Mouse (Mus musculus): ENCODE data around the gene Men1.
A peak's percentile ranks its signal among the peaks of the same experiment; 100 is the strongest.

Men1 gene

DNA sequence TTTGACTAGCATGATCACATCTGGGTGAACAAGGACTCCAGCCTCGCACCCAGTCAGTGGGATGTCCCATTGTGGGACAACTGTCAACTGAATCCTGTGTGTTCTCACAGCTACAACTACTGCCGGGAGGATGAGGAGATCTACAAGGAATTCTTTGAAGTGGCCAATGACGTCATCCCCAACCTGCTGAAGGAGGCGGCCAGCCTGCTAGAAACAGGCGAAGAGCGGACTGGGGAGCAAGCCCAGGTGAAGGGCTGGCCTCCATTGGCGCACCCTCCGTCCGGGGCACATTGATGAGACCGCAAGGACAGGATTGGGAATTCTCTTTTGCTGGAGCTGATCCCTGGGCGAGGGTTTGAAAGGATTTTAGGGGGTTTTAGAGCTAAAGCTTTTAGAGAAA is 3.9 kb downstream of the Men1 start:
- no peak for DNase-seq (ENCODE audit: low read depth, low spot score)

DNA sequence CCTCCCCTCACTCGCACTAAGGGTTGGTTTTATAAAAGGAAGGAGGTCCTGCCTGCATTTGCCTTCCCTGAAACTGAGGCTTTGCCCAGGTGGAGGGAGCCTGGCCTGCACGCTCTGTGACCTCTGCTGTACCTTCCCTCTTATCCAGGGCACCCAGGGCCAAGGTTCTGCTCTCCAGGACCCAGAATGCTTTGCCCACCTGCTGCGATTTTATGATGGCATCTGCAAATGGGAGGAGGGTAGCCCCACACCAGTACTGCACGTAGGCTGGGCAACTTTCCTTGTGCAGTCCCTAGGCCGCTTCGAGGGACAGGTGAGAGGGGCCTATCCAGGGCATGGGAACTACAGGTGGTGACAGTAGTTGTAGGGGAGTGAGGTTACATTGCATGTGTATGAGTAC is 4.4 kb downstream of the Men1 start:
- no peak for DNase-seq (ENCODE audit: low read depth, low spot score)

DNA sequence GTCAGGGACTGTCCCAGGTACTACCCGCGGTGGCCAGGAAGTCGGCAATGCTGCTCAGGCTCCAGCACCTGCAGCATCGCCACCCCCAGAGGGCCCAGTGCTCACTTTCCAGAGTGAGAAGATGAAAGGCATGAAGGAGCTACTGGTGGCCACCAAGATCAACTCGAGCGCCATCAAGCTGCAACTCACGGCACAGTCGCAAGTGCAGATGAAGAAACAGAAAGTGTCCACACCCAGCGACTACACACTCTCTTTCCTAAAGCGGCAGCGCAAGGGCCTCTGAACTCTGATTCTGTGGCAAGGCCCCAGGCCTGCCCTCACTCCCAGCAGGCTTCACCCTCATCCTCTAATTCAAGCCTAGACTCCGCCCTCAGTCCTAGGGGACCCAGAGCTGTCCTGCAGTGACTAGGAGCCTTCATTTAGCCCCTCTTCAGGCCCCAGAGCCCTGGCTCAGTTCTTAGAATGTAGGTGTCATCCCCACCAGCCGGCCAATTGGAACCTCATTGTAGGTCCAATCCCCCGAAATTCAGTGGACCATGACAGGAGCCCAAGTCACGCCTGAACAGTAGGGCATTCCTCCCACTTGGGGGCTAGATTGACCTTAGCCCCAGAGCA is 5.2 kb downstream of the Men1 start:
- DNase-seq (ENCODE audit: low read depth, low spot score): no peak

DNA sequence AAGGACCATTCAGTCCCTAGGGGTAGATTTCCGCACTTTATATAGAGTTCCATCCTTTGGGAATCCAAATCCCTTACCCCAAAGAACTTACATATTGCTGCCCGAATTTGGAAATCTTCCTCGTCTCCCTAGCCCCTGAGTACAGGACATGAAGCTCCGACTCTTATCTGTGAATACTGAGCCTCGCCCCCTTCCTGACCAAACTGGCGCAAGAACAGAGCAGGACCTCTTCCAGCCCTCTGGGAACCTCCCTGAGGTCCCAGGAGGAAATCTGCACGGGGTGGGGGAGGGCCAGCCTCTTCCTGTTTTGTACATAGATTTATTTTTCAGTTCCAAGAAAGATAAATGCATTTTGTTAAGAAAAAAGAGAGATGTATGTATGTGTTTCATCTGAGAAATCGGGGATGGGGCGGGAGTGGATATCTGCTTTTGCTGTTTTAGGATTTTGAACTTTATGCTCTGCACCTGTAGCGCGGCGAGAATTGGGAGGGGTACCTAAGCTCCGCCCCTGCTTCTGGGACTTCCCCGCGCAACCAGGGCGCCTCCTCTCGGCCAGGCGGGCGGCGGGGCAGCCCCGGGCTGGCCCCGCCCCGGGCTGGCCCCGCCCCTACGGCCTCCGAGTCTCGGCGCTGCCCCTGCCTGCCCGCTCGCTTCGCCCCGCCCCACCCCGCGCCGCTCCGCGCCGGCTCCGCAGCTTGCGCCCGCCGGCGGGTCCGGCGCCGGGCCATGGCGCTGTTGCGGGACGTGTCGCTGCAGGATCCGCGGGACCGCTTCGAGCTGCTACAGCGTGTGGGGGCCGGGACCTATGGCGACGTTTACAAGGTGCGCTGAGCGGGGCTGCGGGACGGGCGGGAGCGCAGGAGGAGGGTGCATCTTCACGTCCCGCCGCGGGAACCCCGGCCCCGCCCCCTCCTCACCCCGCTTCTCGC is 6.0 kb downstream of the Men1 start, which contains the start of gene Map4k2:
Gene Map4k2 (plus strand): TSS at position 612 of the 929 bp plus-strand sequence.
- DNase-seq (ENCODE audit: low read depth, low spot score): no peak

DNA sequence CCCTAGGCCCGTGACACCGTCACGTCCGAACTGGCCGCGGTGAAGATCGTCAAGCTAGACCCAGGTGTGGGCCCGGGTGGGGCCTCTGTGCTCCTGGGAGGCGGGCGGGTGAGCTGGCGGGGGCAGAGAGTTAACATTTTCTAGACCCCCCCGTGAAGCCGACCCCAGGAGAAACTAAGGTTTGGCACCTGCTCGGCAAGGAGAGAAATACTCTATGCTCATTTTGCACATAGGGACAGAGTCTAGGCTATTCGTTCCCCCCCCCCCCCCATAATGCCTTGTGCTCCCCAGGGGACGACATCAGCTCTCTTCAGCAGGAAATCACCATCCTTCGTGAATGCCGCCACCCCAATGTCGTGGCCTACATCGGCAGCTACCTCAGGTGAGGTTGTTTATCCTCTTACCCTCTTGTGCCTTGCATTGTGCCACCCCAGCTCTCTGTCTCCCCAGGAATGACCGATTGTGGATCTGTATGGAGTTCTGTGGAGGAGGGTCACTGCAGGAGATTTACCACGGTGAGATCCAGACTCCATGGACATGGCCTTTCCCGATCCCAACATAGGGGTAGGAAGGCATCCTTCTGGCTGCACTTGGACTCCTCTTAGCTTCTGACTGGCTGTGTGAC is 6.8 kb downstream of the Men1 start:
- DNase-seq (ENCODE audit: low read depth, low spot score): no peak

DNA sequence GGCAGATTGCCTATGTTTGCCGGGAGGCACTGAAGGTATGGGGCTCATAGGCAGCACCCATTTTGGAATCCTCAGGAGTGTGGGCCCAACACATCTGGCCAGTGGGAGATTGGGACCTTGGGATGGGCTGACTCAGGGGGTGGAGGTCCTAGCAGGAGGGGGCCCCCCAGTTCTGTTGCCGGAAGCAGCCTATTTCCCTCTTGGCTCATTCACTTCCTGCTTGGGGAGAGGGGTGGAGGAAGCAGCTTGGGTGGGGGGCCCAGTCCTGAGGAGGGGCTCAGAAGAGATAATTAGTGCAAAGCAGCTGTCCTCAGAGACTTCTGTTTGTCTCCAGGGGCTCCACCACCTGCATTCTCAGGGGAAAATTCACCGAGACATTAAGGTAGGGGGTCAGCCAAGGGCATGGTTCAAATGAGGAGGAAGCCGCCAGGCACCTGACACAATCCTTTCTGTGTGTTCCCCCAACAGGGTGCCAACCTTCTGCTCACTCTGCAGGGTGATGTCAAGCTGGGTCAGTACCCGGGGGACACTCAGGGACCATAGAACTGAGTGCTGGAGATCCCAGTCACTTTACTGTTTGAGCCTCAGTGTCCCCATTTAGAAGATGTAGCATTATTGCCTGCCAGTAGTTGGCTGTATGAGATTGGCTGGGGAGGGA is 7.6 kb downstream of the Men1 start:
- DNase-seq (ENCODE audit: low read depth, low spot score): no peak

DNA sequence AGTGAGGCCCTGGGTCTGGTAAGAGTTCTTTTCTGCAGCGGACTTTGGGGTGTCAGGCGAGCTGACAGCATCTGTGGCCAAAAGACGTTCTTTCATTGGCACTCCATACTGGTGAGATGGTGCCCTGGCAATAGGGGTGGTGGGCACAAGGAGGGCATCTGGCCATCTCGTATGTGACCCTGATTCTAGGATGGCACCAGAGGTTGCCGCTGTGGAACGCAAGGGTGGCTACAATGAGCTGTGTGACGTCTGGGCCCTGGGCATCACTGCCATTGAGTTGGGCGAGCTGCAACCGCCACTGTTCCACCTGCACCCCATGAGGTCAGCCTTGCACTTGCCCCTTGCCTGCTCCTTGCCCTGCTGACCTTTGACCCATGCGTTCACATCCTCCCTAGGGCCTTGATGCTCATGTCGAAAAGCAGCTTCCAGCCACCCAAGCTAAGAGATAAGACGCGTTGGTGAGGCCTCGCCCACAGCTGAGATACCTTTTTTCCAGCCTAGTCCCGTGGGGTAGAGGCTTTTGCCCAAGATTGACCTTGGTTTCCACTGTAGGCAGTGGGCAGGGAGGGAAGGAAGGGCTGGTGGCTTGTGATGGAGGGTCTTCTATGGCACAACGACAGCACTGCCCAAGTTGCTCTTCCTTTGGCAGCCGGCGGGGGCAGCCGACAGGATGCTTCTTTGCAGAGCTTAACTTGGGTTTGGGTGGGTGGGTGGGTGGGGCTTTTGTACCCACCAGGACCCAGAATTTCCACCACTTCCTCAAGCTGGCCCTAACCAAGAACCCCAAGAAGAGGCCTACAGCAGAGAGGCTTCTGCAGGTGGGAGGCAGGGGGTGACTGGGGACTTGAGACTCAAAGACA is 8.5 kb downstream of the Men1 start:
- no peak for DNase-seq (ENCODE audit: low read depth, low spot score)

DNA sequence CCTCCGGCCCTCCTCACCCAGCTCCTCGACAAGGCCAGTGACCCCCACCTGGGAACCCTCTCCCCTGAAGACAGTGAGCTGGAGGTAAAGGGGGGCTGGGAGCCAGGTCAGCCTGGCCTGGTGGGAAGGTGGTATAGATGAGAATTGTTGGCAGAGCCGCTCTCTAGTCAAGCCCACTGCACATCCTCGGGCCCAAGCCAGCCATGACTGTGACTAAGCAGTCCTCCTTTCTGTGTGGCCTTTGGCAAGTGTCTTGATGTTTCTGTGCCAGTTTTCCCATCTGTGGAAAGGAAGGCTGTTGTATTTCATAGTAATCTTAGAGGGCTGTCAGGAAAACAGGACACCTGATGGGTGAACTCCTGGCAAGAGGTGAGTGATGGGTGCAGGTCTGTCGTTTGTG is 9.2 kb downstream of the Men1 start:
- DNase-seq (ENCODE audit: low read depth, low spot score): no peak

DNA sequence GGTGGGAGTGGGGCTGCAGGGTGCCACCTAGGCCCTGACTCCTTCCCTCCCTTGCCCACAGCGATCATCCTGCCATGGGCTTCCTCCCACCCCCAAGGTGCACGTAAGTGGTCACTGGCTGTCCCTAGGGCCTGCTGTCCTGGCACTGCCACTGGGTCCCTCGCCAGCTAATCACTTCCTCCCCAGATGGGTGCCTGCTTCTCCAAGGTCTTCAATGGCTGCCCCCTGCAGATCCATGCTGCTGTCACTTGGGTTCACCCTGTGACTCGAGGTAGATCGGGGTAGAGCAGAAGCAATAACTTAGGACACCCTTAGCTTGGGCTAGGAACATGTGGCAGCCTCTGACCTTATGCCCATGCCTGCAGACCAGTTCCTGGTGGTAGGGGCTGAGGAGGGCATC is 11.2 kb downstream of the Men1 start:
- no peak for DNase-seq (ENCODE audit: low read depth, low spot score)

DNA sequence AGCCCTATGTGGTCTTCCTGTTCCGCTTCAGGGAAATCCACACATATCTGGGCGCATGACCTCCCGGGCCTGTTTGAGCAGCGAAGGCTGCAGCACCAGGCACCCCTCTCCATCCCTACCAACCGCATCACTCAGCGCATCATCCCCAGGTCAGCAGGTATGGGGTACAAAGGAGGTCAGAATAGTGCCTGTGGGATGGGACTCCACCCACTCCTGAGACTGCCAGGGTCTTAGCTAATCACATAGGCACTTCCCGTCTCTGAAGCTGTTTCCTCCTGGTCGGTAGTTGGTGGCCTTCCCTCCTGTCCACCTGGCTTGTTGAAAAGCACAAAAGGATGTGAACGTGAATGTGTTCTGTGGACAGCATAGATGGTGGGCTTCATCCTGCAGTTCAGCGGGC is 11.9 kb downstream of the Men1 start:
- DNase-seq (ENCODE audit: low read depth, low spot score): no peak

DNA sequence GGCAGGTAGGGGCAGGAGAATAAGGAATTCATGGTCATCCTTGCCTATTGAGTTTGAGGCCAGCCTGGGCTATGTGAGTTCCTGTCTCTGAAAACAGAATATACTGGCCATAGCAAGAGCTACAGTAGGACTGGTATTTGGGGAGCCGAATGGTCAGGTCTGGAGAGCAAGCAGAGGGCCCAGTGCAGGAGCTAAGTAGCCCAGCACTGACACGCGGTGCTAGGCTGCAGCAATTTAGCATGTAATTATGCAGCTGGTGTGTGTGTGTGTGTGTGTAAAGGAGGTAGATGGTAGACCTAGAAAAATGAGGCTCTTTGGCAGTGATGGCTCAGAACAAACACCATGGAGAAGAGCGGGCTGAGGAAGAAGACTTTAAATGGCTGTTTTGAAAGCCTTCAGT is 12.8 kb downstream of the Men1 start:
- DNase-seq (ENCODE audit: low read depth, low spot score): no peak

DNA sequence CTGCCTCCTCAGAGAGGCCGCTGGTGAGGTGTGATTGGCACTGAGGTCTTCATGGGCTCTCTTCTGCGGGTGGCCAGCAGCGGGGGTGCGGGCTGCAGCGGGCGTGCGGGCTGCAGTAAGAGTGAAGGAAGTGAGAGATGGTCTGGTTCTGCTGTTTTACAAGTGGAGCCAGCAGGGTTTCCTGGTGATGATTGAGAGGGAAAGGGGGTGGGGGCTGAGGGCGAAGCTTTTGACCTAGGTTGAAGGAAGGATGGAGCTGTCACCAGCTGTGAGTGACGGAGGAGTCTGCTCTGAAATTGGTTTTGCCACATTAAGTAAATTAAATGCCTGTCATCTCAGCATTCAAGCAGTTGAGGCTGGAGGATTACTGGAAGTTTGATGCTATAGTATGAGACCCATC is 13.9 kb downstream of the Men1 start:
- DNase-seq (ENCODE audit: low read depth, low spot score): no peak

DNA sequence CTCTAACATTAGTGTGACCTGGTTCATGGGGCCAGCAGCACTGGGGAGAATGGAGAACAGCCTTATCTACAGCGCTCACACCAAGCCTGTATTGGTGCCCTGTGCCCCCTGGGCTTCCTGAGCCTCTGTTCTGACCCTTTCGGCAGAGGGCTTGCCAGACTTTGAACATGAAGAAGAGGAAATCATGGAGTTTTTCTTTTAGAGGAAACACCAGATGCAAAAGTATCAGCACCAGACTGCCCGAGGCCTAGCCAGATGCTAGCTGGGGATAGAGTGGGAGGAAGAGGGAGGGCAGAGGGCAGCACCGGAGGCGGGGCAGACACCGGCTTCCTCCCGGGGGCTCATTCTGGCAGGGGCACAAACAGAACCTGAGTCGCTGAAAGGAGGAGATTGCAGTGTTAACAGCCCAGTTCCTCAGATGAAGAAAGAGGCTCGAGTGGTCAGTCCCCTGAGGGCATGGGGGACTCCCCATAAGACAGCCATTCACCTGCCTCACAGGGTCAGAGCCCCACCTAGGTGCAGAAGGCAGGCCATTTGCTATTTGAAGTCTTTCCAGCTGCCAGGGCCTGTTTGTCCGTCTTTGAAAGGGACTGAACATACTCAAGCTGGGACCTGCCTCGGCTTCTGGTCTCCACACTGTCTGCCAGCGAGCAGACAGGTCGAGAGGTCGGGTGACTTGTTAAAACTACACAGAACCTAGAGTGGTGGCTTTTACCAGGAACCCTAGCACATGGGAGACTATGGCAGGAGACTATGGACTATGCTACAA is 14.6 kb downstream of the Men1 start:
- DNase-seq (ENCODE audit: low read depth, low spot score): no peak

DNA sequence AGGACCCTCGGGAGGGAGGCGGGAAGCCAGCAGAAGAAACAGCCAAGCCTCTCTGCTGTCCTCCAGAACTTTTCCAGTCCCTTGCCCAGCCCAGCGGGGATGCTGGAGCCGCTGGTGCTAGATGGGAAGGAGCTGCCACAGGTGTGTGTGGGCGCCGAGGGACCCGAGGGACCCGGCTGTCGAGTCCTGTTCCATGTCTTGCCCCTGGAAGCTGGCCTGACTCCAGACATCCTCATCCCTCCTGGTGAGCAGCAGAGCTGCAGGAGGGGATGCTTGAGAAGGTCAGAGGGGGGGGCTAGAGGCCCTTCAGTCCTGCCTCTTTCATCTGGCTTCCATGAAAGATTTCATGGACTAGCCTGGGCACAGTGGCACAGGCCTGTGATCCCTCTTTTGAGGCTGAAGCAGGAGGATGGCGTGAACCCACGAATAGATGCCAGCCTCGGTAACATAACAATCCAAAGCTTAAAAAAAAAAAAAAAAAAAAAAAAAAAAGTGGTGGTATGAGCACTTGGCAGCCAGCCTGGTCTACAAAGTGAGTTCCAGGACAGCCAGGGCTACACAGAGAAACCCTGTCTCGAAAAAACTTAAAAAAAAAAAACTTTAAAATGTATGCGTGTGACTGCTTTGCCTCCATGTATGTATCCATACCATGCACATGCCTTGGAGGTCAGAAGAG is 16.8 kb downstream of the Men1 start:
- no peak for DNase-seq (ENCODE audit: low read depth, low spot score)

DNA sequence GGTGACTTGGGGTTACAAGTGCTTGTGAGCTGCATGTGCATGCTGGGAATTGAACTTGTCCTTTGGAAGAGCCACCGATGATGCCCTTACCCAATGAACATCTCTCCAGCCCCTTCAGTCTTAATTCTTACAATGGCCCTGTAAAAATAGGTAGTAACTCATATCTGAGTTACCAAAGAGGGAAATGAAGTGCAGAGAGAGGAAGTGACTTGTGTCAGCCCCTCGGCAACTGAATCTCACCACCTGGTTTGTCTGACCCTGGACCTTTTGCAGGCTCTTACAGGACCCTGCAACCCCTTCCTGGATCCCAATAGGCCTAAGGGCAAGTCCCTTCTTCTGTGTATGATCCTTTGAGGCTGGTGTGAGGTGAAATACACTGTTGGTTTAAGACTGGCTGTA is 17.3 kb downstream of the Men1 start:
- DNase-seq (ENCODE audit: low read depth, low spot score): no peak

DNA sequence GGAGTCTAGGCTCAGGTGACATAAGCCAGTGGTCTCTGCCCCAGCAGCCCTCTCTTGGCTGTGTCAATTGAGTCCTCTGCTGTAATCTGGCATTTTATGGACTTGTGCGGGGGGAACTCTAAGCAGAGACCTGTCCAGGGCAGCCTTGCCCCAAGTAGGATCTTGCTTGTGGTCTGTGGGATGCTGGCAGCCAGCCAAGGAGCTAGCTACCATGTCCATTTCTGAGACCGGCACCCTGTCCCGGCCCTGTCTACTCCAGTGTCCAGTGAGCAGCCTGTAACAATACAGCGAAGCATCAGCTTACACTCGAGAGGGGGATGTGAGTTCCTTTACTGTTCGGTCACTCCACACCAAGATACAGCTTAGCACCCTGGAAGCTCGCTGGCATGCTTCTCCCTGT is 19.3 kb downstream of the Men1 start:
- DNase-seq (ENCODE audit: low read depth, low spot score): no peak

DNA sequence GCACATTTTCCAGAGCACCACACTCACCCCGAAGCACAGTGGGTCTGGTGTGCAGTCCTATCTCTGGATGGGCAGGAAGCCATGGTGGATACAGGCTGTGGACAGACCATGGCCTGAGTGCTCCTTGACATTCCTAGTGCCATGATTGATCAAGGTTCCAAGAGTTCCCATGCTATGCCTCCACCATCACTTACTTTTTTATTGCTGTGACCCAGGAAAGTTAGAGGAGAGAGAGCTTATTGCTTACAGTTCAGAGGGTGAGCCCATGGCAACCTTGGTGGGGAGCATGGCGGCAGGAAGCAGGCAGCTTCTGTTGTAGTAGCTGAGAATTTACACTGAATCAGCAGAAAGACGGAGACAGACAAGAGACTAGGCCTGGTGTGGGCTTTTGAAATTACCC is 26.5 kb downstream of the Men1 start:
- no peak for DNase-seq (ENCODE audit: low read depth, low spot score)

DNA sequence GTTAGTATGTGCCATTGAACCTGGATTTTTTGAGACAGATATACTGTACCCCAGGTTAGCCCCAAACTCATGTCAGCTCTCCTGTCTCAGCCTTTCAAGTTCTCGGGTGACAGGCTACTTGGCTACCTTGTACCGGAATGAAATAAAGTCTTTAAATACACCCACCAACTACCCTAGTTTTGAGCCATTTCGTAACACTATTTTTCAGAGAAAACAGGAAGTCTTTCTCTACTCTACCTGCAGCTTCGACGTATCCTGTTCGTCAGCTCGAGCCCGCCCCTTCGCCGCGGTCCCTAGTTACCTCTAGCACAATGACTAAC is 28.3 kb downstream of the Men1 start:
- DNase-seq (ENCODE audit: low read depth, low spot score): no peak

DNA sequence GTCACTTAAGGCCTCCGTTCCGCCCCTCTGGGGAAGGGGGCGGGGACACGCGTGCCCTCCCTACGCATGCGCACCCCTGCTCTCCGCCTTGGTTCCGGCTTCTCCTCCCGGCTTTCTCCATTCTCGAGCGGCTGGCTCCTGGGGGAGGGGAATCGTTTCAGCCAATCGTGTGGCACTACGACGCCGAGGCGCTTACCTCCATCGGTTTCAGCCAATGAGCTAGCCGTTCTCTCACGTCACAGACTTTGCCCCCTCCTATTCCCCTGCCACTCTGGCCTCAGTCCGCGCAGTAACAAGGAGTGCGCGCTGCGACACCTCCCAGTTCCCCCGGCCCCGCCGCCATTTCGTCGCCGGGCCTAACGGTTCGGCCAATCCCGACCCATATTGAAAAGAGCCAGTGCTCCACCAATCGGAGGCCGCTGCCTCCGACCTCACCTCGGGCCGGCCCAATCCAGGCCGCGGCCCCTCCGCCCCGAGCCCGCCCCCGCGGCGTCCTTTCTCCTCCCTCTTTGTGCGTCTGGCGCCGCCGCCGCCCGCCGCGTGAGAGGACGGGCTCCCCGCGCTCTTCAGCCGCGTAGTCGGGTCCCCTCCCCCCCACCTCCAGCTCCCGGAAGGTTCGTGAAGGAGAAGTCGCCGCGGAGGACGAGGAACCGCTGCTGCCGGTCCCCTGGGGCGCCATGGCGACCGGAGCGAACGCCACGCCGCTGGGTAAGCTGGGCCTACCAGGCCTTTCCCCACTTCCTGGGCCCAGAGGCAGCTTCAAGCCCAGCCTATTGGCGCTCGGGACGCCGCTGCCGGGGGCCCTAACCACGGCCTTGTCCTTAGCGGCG is 28.8 kb downstream of the Men1 start, which contains the start of gene Sf1:
Gene Sf1 (plus strand): TSS at position 280 of the 830 bp plus-strand sequence.
- DNase-seq (ENCODE audit: low read depth, low spot score): peak; percentile 100

All from brain, embryonic 18.5 days (tissue).